Mouse (Mus musculus): ENCODE results near the gene Vtcn1. TPM values are rescaled to one million over a fixed set of nuclear protein-coding genes. Genes with fewer than 3 reads are reported as not detected.
A peak's percentile ranks its signal among the peaks of the same experiment; 100 is the strongest.

Gene Vtcn1
- polyA plus RNA-seq, 2 experiments from 2014 or later, result not detected

GRCm38 (mm10) chr3:100922506-100923375 lies 97.5 kb downstream of the Vtcn1 start:
- peak; percentile 1 for ATAC-seq

- ATAC-seq, result no peak
Measured at GRCm38 (mm10) chr3:100924065-100924732, 98.9 kb downstream of the Vtcn1 start.

- ATAC-seq, result no peak
Measured at GRCm38 (mm10) chr3:100925176-100925575, 99.9 kb downstream of the Vtcn1 start.

GRCm38 (mm10) chr3:100931332-100932076 lies 106.2 kb downstream of the Vtcn1 start:
- no peak for ATAC-seq

- ATAC-seq, result no peak
Measured at GRCm38 (mm10) chr3:100932077-100932944, 107.1 kb downstream of the Vtcn1 start.

- ATAC-seq, result no peak
Measured at GRCm38 (mm10) chr3:100935521-100935920, 110.3 kb downstream of the Vtcn1 start.

GRCm38 (mm10) chr3:100936201-100936600 lies 110.9 kb downstream of the Vtcn1 start:
- ATAC-seq, result no peak

- ATAC-seq, result no peak
Measured at GRCm38 (mm10) chr3:100938211-100938610, 113.0 kb downstream of the Vtcn1 start.

- ATAC-seq, result no peak
Measured at GRCm38 (mm10) chr3:100940496-100941037, 115.3 kb downstream of the Vtcn1 start.

Other genes with a start within 250 kb of the Vtcn1 start
- gene Man1a2, start 140.0 kb upstream of the Vtcn1 start, polyA plus RNA-seq (2017; shearing (Covaris generic)), result 10 to 100 TPM; 19.8 to 38.9 TPM
- gene Trim45, start 96.7 kb downstream of the Vtcn1 start, polyA plus RNA-seq (2017; shearing (Covaris generic)), result 1 to 10 TPM in 1 of 2 experiments, under 1 TPM in 1; 0.91 to 2.2 TPM
- 10 to 100 TPM; 12.8 to 19.0 TPM for gene Ttf2, start 144.2 kb downstream of the Vtcn1 start, polyA plus RNA-seq (2017; shearing (Covaris generic))
- gene Cd101, start 204.1 kb downstream of the Vtcn1 start, polyA plus RNA-seq (2017; shearing (Covaris generic)), result 10 to 100 TPM; 19.4 to 43.3 TPM

All from CD4-positive, CD25-positive, alpha-beta regulatory T cell, adult 4 months (primary cell).